Mouse (Mus musculus) liver, adult 2 months (tissue): ENCODE measurements around the gene Ankrd40. TPM values are rescaled to one million over a fixed set of nuclear protein-coding genes. Genes with fewer than 3 reads are reported as not detected.

Source experiments
- DNase-seq: peaks from one replicate; pipeline ENCODE4 v3.0.0-alpha.2; 2011; ENCODE audit warnings: low read depth, low spot score; ENCODE audit errors: extremely low read depth
- H3K27ac ChIP-seq: fragments of 200-500 bp; replicated peaks from 2 replicates; pipeline ENCODE4 v1.5.1; 2012; ENCODE audit warnings: low read depth, mild to moderate bottlenecking, control low read depth, inconsistent platforms, low read length; ENCODE audit not compliant: insufficient read depth
- H3K27me3 ChIP-seq: fragments of 200-500 bp; 2 replicates; pipeline ENCODE4 v1.6.1; 2012; ENCODE audit warnings: mild to moderate bottlenecking, moderate library complexity, low read length, inconsistent platforms; ENCODE audit not compliant: control insufficient read depth, insufficient read depth
- H3K36me3 ChIP-seq: fragments of 200-500 bp; 2 replicates; pipeline ENCODE4 v1.6.1; 2012; ENCODE audit warnings: low read length, inconsistent platforms; ENCODE audit not compliant: control insufficient read depth, insufficient read depth
- H3K4me1 ChIP-seq: fragments of 200-500 bp; 2 replicates; pipeline ENCODE4 v1.6.1; 2011; ENCODE audit warnings: low read length; ENCODE audit not compliant: control insufficient read depth, insufficient read depth
- H3K4me3 ChIP-seq: fragments of 200-500 bp; 2 replicates; pipeline ENCODE4 v1.5.1; 2011; ENCODE audit warnings: low read depth, mild to moderate bottlenecking, control low read depth, low read length, moderate library complexity; ENCODE audit not compliant: insufficient read depth
- H3K79me2 ChIP-seq: fragments of 200-500 bp; 2 replicates; pipeline ENCODE4 v1.6.1; 2012; ENCODE audit warnings: inconsistent platforms, mild to moderate bottlenecking, low read length, moderate library complexity; ENCODE audit not compliant: control insufficient read depth, insufficient read depth
- H3K9ac ChIP-seq: fragments of 200-500 bp; 2 replicates; pipeline ENCODE4 v1.6.1; 2012; ENCODE audit warnings: low read depth, mild to moderate bottlenecking, control low read depth, inconsistent platforms, low read length
- CTCF ChIP-seq: fragments of 200-500 bp; IDR thresholded peaks from 2 replicates; pipeline ENCODE4 v1.5.1; 2011; ENCODE audit warnings: low read depth, low read length, control low read depth
- POLR2A ChIP-seq: fragments of 200-500 bp; IDR thresholded peaks from 2 replicates; pipeline ENCODE4 v1.6.1; 2011; ENCODE audit warnings: low read length, control low read depth; ENCODE audit not compliant: insufficient read depth; ENCODE audit errors: extremely low read depth
- WGBS: fragments of 180-500 bp; shearing (Covaris S2); methylation state at CpG from one replicate; pipeline ENCODE4 v1.1.7; 2018; 5-methylcytosine and 5-hydroxymethylcytosine counted together
- polyA plus RNA-seq: library from polyadenylated mRNA; depleted of rRNA; stranded (reverse); fragments of >200 nt; gene quantifications from 2 replicates; pipeline ENCODE4 v1.2.3, GENCODE M21; 2012
- total RNA-seq: library from RNA; depleted of rRNA; stranded (reverse); fragments of >200 nt; gene quantifications from 2 replicates; pipeline ENCODE4 v1.2.3, GENCODE M21; 2014

Ankrd40 gene
- total and polyA plus RNA-seq, 2 experiments: 30.0 to 47.6 TPM

GRCm38 (mm10) chr11:94334386-94334968 lies 6.7 kb downstream of the Ankrd40 start:
- no peak for DNase-seq
- TF ChIP-seq CTCF: no peak
- TF ChIP-seq POLR2A: no peak
- no peaks in the 10 kb centered on the region for H3K27me3 ChIP-seq
- peaks cover 10% of the 10 kb centered on the region; the same call in 1 of the 2 replicates for H3K79me2 ChIP-seq
- peaks cover 24% of the 10 kb centered on the region for H3K36me3 ChIP-seq
- no peak overlapping the region for H3K4me3 ChIP-seq
- 94% methylated on average over 8 of the region's 8 CpGs for WGBS
- H3K4me1 ChIP-seq: peaks cover 13% of the 10 kb centered on the region
- H3K9ac ChIP-seq: no peak overlapping the region
- no peak overlapping the region for H3K27ac ChIP-seq

DNA sequence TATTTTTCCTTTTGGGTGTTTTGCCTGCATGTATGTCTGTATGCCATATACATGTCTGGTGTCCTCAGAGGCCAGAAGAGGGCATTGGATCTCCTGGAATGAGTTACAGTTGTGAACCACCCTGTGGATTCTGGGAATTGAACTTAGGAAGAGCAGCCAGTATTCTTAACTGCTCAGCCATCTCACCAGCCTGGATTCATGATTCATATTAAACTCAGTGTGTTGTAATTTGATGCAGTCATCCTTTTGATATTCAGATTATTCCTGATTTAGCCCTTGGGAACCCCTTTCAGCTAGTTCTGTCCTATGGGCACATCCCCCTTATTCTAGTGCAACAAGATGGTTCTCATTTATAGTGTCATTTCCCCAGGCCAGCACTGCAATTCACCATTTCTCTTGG lies 8.8 kb downstream of the Ankrd40 start:
- TF ChIP-seq POLR2A (no peak), CTCF (no peak)
- DNase-seq: no peak
- Histone ChIP-seq H3K4me3 (no peak overlapping the region), H3K36me3 (peaks cover 28% of the 10 kb centered on the region), H3K4me1 (peaks cover 4% of the 10 kb centered on the region), H3K27ac (no peak overlapping the region), H3K27me3 (no peaks in the 10 kb centered on the region), H3K9ac (no peak overlapping the region), H3K79me2 (peaks cover 9% of the 10 kb centered on the region; the same call in 1 of the 2 replicates)

GRCm38 (mm10) chr11:94338347-94338746 lies 10.5 kb downstream of the Ankrd40 start:
- Histone ChIP-seq H3K4me1 (peaks cover 11% of the 10 kb centered on the region), H3K27ac (no peak overlapping the region), H3K36me3 (peaks cover 28% of the 10 kb centered on the region), H3K9ac (no peak overlapping the region), H3K27me3 (no peaks in the 10 kb centered on the region), H3K79me2 (0 out of 2 replicates have a peak, but pooled peaks cover 3% of the 10 kb centered on the region), H3K4me3 (no peak overlapping the region)
- no peak for TF ChIP-seq POLR2A
- no peak for TF ChIP-seq CTCF
- DNase-seq: no peak
- WGBS: 79% methylated on average over 2 of the region's 2 CpGs

GRCm38 (mm10) chr11:94339732-94340585 lies 12.2 kb downstream of the Ankrd40 start:
- H3K36me3 ChIP-seq: peaks cover 22% of the 10 kb centered on the region; the same call in 1 of the 2 replicates
- H3K27ac ChIP-seq: no peak overlapping the region
- DNase-seq: peak; percentile 66
- no peak overlapping the region for H3K4me3 ChIP-seq
- TF ChIP-seq POLR2A: no peak
- TF ChIP-seq CTCF: peak; percentile 75
- H3K4me1 ChIP-seq: peaks cover 11% of the 10 kb centered on the region
- WGBS: 65% methylated on average over 18 of the region's 18 CpGs
- no peaks in the 10 kb centered on the region for H3K79me2 ChIP-seq
- H3K27me3 ChIP-seq: no peaks in the 10 kb centered on the region
- no peak overlapping the region for H3K9ac ChIP-seq

DNA sequence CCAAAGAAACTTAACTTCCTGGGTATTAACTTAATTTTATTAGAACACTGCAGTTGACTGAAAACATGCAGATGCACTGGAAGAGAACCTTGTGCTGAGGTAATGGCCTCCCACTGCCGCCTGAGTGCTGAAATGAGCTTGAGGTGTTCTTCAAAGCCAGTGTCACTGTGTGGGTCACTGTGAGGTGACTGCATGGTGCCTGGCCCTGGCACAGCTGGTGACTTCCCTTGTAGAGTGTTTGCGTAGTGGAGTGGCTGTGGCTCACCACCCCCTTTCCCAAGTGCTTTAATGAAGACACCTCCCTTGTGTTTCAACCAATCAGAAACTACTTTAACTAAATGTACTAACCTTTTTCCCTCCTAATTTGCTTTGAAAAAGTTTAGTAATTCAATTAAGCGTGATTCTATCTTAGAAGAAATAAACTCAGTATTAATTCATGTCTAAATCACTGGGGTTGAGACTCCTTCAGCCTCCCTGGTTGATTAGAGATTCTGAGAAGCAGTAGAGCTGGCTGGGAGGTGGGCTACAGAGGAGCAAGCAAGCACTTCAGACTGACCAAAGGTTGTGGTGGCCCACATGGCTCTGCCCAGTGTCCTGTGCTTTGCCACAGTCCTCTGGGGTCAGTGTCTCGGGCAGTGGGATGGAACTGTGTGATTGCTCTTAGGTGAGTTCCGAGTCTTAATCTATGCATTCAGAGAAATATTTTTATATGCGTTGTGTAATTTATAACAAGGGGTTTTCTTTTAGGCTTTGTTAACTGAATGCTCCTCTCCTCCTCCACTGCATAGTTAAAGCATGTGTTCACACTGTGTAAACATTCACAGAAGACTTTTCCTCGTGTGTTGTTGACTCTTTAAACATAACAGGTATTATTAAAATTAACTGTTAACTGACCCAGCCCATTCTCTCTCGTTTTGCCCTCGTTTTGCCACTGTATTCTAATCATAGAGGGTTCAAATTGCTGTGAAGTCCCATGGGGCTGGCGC lies 13.4 kb downstream of the Ankrd40 start:
- H3K9ac ChIP-seq: peak overlapping the region; percentile 22
- WGBS: 32% methylated on average over 10 of the region's 10 CpGs
- DNase-seq: peak; percentile 78
- peak overlapping the region; percentile 72 for H3K27ac ChIP-seq
- peaks cover 12% of the 10 kb centered on the region for H3K4me1 ChIP-seq
- H3K27me3 ChIP-seq: no peaks in the 10 kb centered on the region
- no peaks in the 10 kb centered on the region for H3K79me2 ChIP-seq
- H3K4me3 ChIP-seq: no peak overlapping the region
- TF ChIP-seq POLR2A (no peak), CTCF (no peak)
- H3K36me3 ChIP-seq: peaks cover 16% of the 10 kb centered on the region; the same call in 1 of the 2 replicates
